Mouse (Mus musculus) MEL (cell line): ENCODE measurements around the gene Lonrf2.

Experiments
- CTCF ChIP-seq, 3 experiments: IDR thresholded peaks in 2 of 3; conservative IDR thresholded peaks in 1 of 3; 2 replicates each; pipeline ENCODE4 v1.5.1; 2011 to 2012; ENCODE audit warnings: low read length in 3 of 3, low read depth in 2 of 3, mild to moderate bottlenecking in 2 of 3, improper control_type of control experiment in 1 of 3, inconsistent platforms in 1 of 3, mixed read lengths in 1 of 3, moderate library complexity in 1 of 3; ENCODE audit not compliant: control insufficient read depth in 1 of 3, insufficient read depth in 1 of 3, poor library complexity in 1 of 3, severe bottlenecking in 1 of 3
- EP300 ChIP-seq, 2 experiments: IDR thresholded peaks; 2 replicates each; pipeline ENCODE4 v1.6.1; 2011; ENCODE audit warnings: improper control_type of control experiment in 2 of 2, low read length in 2 of 2, low read depth in 1 of 2, mild to moderate bottlenecking in 1 of 2
- GABPA ChIP-seq: IDR thresholded peaks from 2 replicates; pipeline ENCODE4 v1.6.1; 2012; ENCODE audit warnings: low read depth, mild to moderate bottlenecking, inconsistent platforms, low read length, improper control_type of control experiment, moderate library complexity
- KAT2A ChIP-seq: conservative IDR thresholded peaks from 2 replicates; pipeline ENCODE4 v1.6.1; 2012; ENCODE audit warnings: low read depth, low read length, improper control_type of control experiment, inconsistent platforms
- NELFE ChIP-seq: IDR thresholded peaks from 2 replicates; pipeline ENCODE4 v1.6.1; 2011; ENCODE audit warnings: low read depth, low read length, improper control_type of control experiment
- POLR2A ChIP-seq, 2 experiments: IDR thresholded peaks; 2 replicates each; pipeline ENCODE4 v1.6.1; 2011 to 2012; ENCODE audit warnings: low read length in 2 of 2, mild to moderate bottlenecking in 2 of 2, control low read depth in 1 of 2, improper control_type of control experiment in 1 of 2, low read depth in 1 of 2, moderate library complexity in 1 of 2; ENCODE audit not compliant: control insufficient read depth in 1 of 2, insufficient read depth in 1 of 2, poor library complexity in 1 of 2
- POLR2AphosphoS5 ChIP-seq: IDR thresholded peaks from 2 replicates; pipeline ENCODE4 v1.6.1; 2012; ENCODE audit warnings: low read depth, borderline replicate concordance, mild to moderate bottlenecking, inconsistent platforms, low read length, moderate library complexity, mixed read lengths
- RAD21 ChIP-seq: IDR thresholded peaks from 2 replicates; pipeline ENCODE4 v1.6.1; 2011; ENCODE audit warnings: mild to moderate bottlenecking, low read depth, low read length, improper control_type of control experiment
- TAL1 ChIP-seq: IDR thresholded peaks from 2 replicates; pipeline ENCODE4 v1.6.1; 2012; ENCODE audit warnings: mild to moderate bottlenecking, inconsistent platforms, low read length, moderate library complexity, mixed read lengths
- TBP ChIP-seq: IDR thresholded peaks from 2 replicates; pipeline ENCODE4 v1.8.0; 2011; ENCODE audit warnings: low read depth, low read length, improper control_type of control experiment
- USF2 ChIP-seq, 2 experiments: IDR thresholded peaks; 2 replicates each; pipeline ENCODE4 v1.6.1; 2011 to 2012; ENCODE audit warnings: improper control_type of control experiment in 2 of 2, low read length in 2 of 2, borderline replicate concordance in 1 of 2, inconsistent platforms in 1 of 2, low read depth in 1 of 2, mild to moderate bottlenecking in 1 of 2; ENCODE audit not compliant: insufficient read depth in 1 of 2
- ZC3H11A ChIP-seq: IDR thresholded peaks from 2 replicates; pipeline ENCODE4 v1.6.1; 2012; ENCODE audit warnings: low read depth, mild to moderate bottlenecking, inconsistent platforms, low read length, improper control_type of control experiment

DNA sequence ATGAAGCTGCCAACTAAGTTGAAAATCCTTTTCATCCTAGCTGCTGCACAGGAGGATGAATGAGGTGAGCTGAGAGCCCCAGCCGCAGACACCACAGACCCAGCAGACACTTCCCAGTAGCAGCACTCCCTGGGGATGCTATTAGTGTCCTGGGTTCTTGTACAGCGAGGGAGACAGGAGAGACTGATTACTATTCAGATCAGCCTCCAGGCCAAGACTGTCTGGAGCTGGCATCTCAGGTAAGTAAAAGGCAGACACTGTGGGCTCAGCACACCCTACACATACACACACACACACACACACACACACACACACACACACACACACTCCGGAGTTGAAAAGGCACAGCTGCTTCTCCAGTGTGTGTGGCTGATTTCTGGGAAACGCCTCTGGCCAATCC, 70.3 kb downstream of the Lonrf2 start:
- TF ChIP-seq EP300 (IDR thresholded peaks at IDR 0.05; ENCODE audit: low read depth in 1 of 2, low read length in 2 of 2) (no peak), POLR2A (IDR thresholded peaks at IDR 0.05; ENCODE audit: control insufficient read depth in 1 of 2, insufficient read depth in 1 of 2, low read depth in 1 of 2, low read length in 2 of 2, poor library complexity in 1 of 2) (no peak), TAL1 (no peak), ZC3H11A (no peak), USF2 (IDR thresholded peaks at IDR 0.05; ENCODE audit: borderline replicate concordance in 1 of 2, insufficient read depth in 1 of 2, low read depth in 1 of 2, low read length in 2 of 2) (no peak), RAD21 (no peak), CTCF (IDR thresholded peaks at IDR 0.05 in 2 of 3, conservative IDR thresholded peaks at IDR 0.05 in 1 of 3; ENCODE audit: control insufficient read depth in 1 of 3, insufficient read depth in 1 of 3, low read depth in 2 of 3, low read length in 3 of 3, poor library complexity in 1 of 3, severe bottlenecking in 1 of 3) (no peak), TBP (no peak), GABPA (no peak), NELFE (no peak), POLR2AphosphoS5 (no peak), KAT2A (no peak)
